8 mouse cellular contexts compared by ENCODE assay signal in genomic region chr17:86313413-86314139, GRCm38 (mm10).
DNase-seq lines count a peak whose midpoint lies in the region; ATAC-seq lines count a peak whose summit lies in the region.

No protein-coding gene starts in this region.

- intact Hi-C loops in left cerebral cortex, postnatal 36 days (cut with DNase I) = no loop called here

- H3K9ac ChIP-seq in neural tube, embryonic 13.5 days = no peak overlapping the region
- H3K9ac ChIP-seq in neural tube, embryonic 15.5 days (replicated peaks) = no peak overlapping the region
- no peak overlapping the region for H3K9ac ChIP-seq in heart, embryonic 12.5 days
- peak overlapping the region; percentile 25; the same call in 1 of the 2 replicates for H3K9ac ChIP-seq in liver, embryonic 12.5 days
- H3K9ac ChIP-seq in stomach, embryonic 15.5 days = no peak overlapping the region
- H3K9ac ChIP-seq in midbrain, embryonic 11.5 days (ENCODE audit: low read length) = no peak overlapping the region

- 0 out of 2 replicates have a peak, but pooled peaks cover under 1% of the 10 kb centered on the region for H3K9me3 ChIP-seq in neural tube, embryonic 13.5 days
- H3K9me3 ChIP-seq in neural tube, embryonic 15.5 days (replicated peaks) = no peaks in the 10 kb centered on the region
- H3K9me3 ChIP-seq in heart, embryonic 12.5 days (replicated peaks) = no peaks in the 10 kb centered on the region
- no peaks in the 10 kb centered on the region for H3K9me3 ChIP-seq in liver, embryonic 12.5 days (replicated peaks)
- H3K9me3 ChIP-seq in stomach, embryonic 15.5 days = no peaks in the 10 kb centered on the region
- H3K9me3 ChIP-seq in midbrain, embryonic 11.5 days (ENCODE audit: control insufficient read depth, low read length) = no peaks in the 10 kb centered on the region

- H3K4me2 ChIP-seq in neural tube, embryonic 13.5 days = no peak overlapping the region
- no peak overlapping the region for H3K4me2 ChIP-seq in neural tube, embryonic 15.5 days
- no peak overlapping the region for H3K4me2 ChIP-seq in heart, embryonic 12.5 days
- peak overlapping the region; percentile 55 for H3K4me2 ChIP-seq in liver, embryonic 12.5 days
- H3K4me2 ChIP-seq in stomach, embryonic 15.5 days = no peak overlapping the region
- no peak overlapping the region for H3K4me2 ChIP-seq in midbrain, embryonic 11.5 days

- ATAC-seq in neural tube, embryonic 13.5 days (ENCODE audit: low read depth) = no peak
- ATAC-seq in neural tube, embryonic 15.5 days (ENCODE audit: low FRiP score) = no peak
- peak; percentile 94 for ATAC-seq in heart, embryonic 12.5 days (ENCODE audit: insufficient number of reproducible peaks, low FRiP score)
- ATAC-seq in liver, embryonic 12.5 days = peak; percentile 99
- ATAC-seq in stomach, embryonic 15.5 days (ENCODE audit: insufficient read depth, low FRiP score, low read depth) = peak; percentile 87
- ATAC-seq in midbrain, embryonic 11.5 days (ENCODE audit: low FRiP score) = no peak

- DNase-seq in midbrain, embryonic 11.5 days (ENCODE audit: low spot score, missing footprints) = no peak
- no peak for DNase-seq in adrenal gland, adult 18-20 months (ENCODE audit: low spot score in 2 of 2)
- no peak for DNase-seq in left cerebral cortex, postnatal 36 days (ENCODE audit: low spot score in 2 of 2)

- H3K36me3 ChIP-seq in neural tube, embryonic 13.5 days = no peaks in the 10 kb centered on the region
- H3K36me3 ChIP-seq in neural tube, embryonic 15.5 days = no peaks in the 10 kb centered on the region
- H3K36me3 ChIP-seq in heart, embryonic 12.5 days = 0 out of 2 replicates have a peak, but pooled peaks cover 2% of the 10 kb centered on the region
- H3K36me3 ChIP-seq in liver, embryonic 12.5 days = no peaks in the 10 kb centered on the region
- no peaks in the 10 kb centered on the region for H3K36me3 ChIP-seq in stomach, embryonic 15.5 days
- H3K36me3 ChIP-seq in midbrain, embryonic 11.5 days (ENCODE audit: control insufficient read depth, insufficient read depth, low read length) = no peaks in the 10 kb centered on the region

- H3K27me3 ChIP-seq in neural tube, embryonic 13.5 days = no peaks in the 10 kb centered on the region
- no peaks in the 10 kb centered on the region for H3K27me3 ChIP-seq in neural tube, embryonic 15.5 days (replicated peaks)
- no peaks in the 10 kb centered on the region for H3K27me3 ChIP-seq in heart, embryonic 12.5 days (replicated peaks)
- no peaks in the 10 kb centered on the region for H3K27me3 ChIP-seq in liver, embryonic 12.5 days (replicated peaks)
- H3K27me3 ChIP-seq in stomach, embryonic 15.5 days (replicated peaks) = no peaks in the 10 kb centered on the region
- H3K27me3 ChIP-seq in midbrain, embryonic 11.5 days (ENCODE audit: control insufficient read depth, insufficient read depth, low read length) = no peaks in the 10 kb centered on the region

- peak overlapping the region; percentile 50; the same call in 1 of the 2 replicates for H3K27ac ChIP-seq in neural tube, embryonic 13.5 days (replicated peaks)
- H3K27ac ChIP-seq in neural tube, embryonic 15.5 days (replicated peaks) = no peak overlapping the region
- peak overlapping the region; percentile 65 for H3K27ac ChIP-seq in heart, embryonic 12.5 days (ENCODE audit: poor library complexity, severe bottlenecking)
- peak overlapping the region; percentile 91 for H3K27ac ChIP-seq in liver, embryonic 12.5 days
- H3K27ac ChIP-seq in stomach, embryonic 15.5 days = peak overlapping the region; percentile 53; the same call in 1 of the 2 replicates
- no peak overlapping the region for H3K27ac ChIP-seq in midbrain, embryonic 11.5 days (ENCODE audit: low read depth, low read length)

- 79% methylated on average over 8 of the region's 8 CpGs for WGBS in neural tube, embryonic 13.5 days
- WGBS in neural tube, embryonic 15.5 days = 74% methylated on average over 8 of the region's 8 CpGs
- WGBS in heart, embryonic 12.5 days = 23% methylated on average over 8 of the region's 8 CpGs
- WGBS in liver, embryonic 12.5 days (ENCODE audit: insufficient replicate concordance) = 22% methylated on average over 8 of the region's 8 CpGs
- 39% methylated on average over 8 of the region's 8 CpGs for WGBS in stomach, embryonic 15.5 days
- WGBS in midbrain, embryonic 11.5 days = 85% methylated on average over 8 of the region's 8 CpGs

- no peak overlapping the region for H3K4me3 ChIP-seq in neural tube, embryonic 13.5 days
- H3K4me3 ChIP-seq in neural tube, embryonic 15.5 days (replicated peaks) = no peak overlapping the region
- H3K4me3 ChIP-seq in heart, embryonic 12.5 days = no peak overlapping the region
- no peak overlapping the region for H3K4me3 ChIP-seq in liver, embryonic 12.5 days
- H3K4me3 ChIP-seq in stomach, embryonic 15.5 days (replicated peaks) = no peak overlapping the region
- H3K4me3 ChIP-seq in midbrain, embryonic 11.5 days (ENCODE audit: low read depth, low read length) = no peak overlapping the region

- peaks cover 43% of the 10 kb centered on the region for H3K4me1 ChIP-seq in neural tube, embryonic 13.5 days (replicated peaks)
- H3K4me1 ChIP-seq in neural tube, embryonic 15.5 days = peaks cover 19% of the 10 kb centered on the region
- peaks cover 47% of the 10 kb centered on the region for H3K4me1 ChIP-seq in heart, embryonic 12.5 days (replicated peaks)
- peaks cover 37% of the 10 kb centered on the region for H3K4me1 ChIP-seq in liver, embryonic 12.5 days
- peaks cover 8% of the 10 kb centered on the region; the same call in 1 of the 2 replicates for H3K4me1 ChIP-seq in stomach, embryonic 15.5 days
- no peaks in the 10 kb centered on the region for H3K4me1 ChIP-seq in midbrain, embryonic 11.5 days (ENCODE audit: control insufficient read depth, insufficient read depth, low read length)

Comparison
In these comparisons a context has a peak if more than half of its experiments do, and no peak if none do; other contexts are left out.
1. H3K27ac ChIP-seq: peak in neural tube, embryonic 13.5 days (single experiment), heart, embryonic 12.5 days (single experiment), liver, embryonic 12.5 days (single experiment) and stomach, embryonic 15.5 days (single experiment); none in neural tube, embryonic 15.5 days (single experiment) and midbrain, embryonic 11.5 days (single experiment).
2. ATAC-seq: peak in heart, embryonic 12.5 days (single experiment), liver, embryonic 12.5 days (single experiment) and stomach, embryonic 15.5 days (single experiment); none in neural tube, embryonic 13.5 days (single experiment), neural tube, embryonic 15.5 days (single experiment) and midbrain, embryonic 11.5 days (single experiment).